Mouse (Mus musculus) T-helper 2 cell (primary cell): ENCODE data around the gene Slc39a11.

Source experiments
- in situ Hi-C: fragments of 300-600 bp; cut with MboI, MseI; formaldehyde crosslinking; loops from one replicate; pipeline ENCODE4 v1.15.1; 2025; ENCODE audit warnings: high pct_unique_total_duplicates

Slc39a11 gene

GRCm38 (mm10) chr11:113512150-113512549 lies 137.7 kb downstream of the Slc39a11 start:
- in situ Hi-C loops, result no loop called here

DNA sequence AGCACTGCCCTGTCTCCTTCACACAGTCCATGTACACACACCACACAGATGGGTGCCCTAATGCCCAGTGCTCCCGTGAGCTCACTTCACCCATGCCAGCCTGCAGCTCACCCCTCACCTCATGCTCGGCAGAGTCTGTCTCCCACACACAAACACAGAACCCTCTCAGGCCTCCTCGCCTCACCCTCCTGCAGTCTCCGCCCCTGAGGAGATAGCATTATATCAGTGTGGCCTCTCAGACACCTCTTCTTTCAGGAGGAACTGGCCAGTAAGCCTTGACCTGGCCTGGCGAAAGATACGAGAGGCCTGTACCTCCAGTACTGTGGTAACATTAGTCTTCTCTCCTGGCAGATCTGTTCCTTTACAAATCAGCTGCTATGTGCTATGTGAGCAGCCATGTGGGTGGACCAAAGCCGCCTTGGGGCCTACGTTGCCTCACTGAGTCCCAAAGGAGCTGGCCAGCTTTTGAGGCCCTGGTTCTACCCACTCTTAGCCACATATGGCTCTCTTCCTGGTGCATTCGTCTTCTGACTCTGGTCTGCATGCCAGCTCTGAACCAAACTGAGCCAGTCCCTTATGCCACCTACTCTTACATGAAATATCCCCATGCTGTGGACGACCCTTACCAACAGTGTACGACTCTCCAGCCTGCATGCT lies 138.8 kb downstream of the Slc39a11 start:
- in situ Hi-C loops, result no loop called here

- in situ Hi-C loops, result no loop called here
Observed at GRCm38 (mm10) chr11:113510249-113510648, 139.6 kb downstream of the Slc39a11 start.

DNA sequence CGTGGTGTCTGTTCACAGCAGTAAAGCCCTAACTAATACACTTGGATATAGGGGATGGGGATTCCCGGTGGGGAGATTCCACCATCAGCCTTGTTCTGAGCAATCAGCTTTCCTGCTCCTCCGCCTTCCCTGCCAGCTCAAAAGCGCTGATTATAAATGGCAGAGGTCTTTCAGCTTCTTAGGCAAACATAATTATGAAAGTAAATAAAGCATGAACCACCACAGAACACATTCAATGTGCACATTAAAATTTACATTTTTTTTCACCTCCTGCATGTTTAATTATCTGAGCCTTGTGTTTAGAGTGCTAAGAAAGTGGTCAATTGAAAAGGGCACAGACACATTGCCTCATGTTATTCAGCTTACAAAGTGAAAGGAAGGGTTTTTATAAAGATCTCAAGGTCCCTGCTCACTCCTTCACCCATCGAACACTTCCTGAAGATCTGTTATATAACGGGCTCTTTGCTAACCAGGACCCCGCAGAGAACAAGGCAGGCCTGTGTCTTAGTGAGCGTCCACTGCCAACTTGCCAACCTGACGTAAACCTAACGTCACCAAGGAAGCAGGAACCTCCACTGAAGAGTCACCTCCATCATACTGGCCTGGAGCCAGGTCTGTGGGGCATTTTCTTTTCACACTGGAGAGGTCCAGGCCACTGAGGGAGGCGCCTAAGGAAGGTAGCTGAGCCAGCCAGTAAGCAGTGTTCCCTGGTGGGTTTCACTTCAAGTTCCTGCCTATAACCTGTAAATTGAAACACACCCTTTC lies 142.0 kb downstream of the Slc39a11 start:
- in situ Hi-C loops, result no loop called here

GRCm38 (mm10) chr11:113505551-113506160 lies 144.2 kb downstream of the Slc39a11 start:
- in situ Hi-C loops, result no loop called here

DNA sequence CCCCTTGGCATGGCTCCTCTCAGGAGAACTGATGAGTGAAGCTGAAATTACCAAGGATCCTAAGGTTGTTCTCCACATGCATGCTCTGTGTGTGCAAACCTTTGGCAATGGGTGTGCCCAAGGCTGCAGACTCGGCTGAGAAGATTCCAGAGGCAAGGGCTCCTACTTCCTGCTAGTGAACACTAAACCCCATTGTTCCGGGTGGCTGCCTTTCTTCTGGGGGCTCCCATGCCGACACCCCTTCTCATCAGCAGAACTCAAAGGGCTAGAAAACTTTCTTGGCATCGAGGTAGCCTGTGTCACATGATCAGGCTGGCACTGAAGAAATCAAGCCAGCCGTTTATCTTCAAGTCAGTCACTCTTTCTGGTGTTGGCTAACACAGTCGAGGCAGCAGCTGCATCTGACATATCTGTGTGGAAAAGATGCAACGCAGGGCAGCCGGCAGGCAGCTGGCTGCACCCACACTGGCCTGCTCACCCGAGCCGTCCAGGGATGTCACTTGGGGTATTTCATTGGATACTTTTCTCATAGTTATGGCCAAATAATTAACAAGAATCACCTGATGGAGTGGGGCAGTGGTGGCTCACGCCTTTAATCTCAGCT lies 145.3 kb downstream of the Slc39a11 start:
- in situ Hi-C loops, result loop anchor here (5.0 kb wide), 1 partner anchor 103 kb away; no protein-coding TSS in a partner anchor

DNA sequence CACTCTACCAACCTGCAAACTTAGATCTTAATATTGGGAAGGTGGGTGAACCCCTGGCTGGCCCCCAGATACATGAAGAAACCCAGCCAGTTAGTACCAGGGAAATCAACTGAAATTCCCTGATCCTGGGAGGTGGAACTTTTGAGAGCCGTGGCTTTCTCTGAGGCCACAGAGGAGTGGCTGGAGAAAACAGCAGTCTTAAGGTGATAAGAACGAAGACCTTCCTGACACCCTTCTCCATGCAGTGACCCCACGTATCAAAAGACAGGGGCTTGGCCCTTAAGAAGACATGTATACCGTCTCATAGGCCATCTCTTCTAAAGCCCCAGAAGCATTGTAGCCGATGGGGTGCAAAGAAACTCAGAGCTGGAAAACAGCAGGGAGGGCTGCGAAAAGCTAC lies 146.9 kb downstream of the Slc39a11 start:
- in situ Hi-C loops, result loop anchor here (5.0 kb wide), 1 partner anchor 104 kb away; no protein-coding TSS in a partner anchor

- in situ Hi-C loops, result loop anchor here (5.0 kb wide), 1 partner anchor 107 kb away; no protein-coding TSS in a partner anchor
Observed at GRCm38 (mm10) chr11:113500631-113501305, 149.1 kb downstream of the Slc39a11 start.

DNA sequence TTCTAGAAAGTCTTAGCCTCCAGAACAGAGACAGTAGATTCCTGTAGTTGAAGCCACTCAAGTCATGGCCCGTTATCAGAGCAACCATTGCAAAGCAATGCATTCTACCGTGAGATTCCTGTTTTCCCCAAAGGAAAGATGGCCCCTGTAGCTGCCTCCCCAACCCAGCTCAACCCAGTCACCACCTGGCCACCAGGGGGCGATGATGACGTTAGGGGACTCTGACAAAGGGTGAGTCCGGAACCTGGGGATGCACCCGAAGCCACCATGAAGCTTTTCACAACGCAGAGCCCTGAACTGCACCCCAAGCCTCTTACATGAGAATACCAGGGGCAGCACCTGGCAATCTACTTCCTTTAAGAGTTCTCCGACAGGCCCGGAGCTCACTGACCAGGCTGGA lies 151.0 kb downstream of the Slc39a11 start:
- in situ Hi-C loops, result loop anchor here (10.0 kb wide), 1 partner anchor 334 kb away; no protein-coding TSS in a partner anchor

- in situ Hi-C loops, result loop anchor here (10.0 kb wide), 1 partner anchor 329 kb away; no protein-coding TSS in a partner anchor
Observed at GRCm38 (mm10) chr11:113494021-113494546, 155.8 kb downstream of the Slc39a11 start.

- in situ Hi-C loops, result loop anchor here (10.0 kb wide), 1 partner anchor 326 kb away; no protein-coding TSS in a partner anchor
Observed at GRCm38 (mm10) chr11:113490530-113491520, 159.1 kb downstream of the Slc39a11 start.

DNA sequence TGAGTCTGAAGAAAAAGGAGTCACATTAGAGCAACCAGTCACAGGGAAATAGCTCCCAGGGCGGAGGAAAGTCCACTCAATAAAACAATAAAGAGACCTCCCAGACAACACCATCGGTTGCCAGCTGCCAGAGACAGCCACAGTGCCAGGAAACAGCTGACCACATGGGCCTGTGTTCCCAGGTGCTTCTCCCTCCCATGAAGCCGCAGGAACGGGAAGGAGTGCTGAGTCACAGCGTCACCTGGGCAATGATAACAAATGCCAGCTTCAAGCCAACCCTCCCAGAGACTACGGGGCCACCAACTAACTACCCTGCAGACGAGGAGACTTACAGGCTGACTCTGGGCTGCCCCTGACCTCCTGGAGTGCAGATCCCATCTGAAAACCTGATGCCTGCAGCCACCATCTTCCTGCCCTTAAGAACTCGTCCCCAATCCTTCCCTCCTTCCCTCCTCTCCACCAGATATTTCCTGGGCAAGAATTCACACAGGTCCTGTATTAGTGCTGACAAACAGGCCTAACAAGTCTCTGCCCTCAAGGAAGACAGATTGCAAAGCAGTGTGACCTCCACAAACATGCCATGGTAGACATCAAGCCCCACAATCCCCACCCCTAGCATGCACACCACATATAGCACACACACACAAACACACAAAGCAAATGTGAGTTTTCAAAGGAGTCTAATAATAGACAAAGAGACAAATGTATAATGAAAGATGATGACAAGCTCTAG lies 162.1 kb downstream of the Slc39a11 start:
- in situ Hi-C loops, result no loop called here

GRCm38 (mm10) chr11:113484037-113484436 lies 165.8 kb downstream of the Slc39a11 start:
- in situ Hi-C loops, result no loop called here

DNA sequence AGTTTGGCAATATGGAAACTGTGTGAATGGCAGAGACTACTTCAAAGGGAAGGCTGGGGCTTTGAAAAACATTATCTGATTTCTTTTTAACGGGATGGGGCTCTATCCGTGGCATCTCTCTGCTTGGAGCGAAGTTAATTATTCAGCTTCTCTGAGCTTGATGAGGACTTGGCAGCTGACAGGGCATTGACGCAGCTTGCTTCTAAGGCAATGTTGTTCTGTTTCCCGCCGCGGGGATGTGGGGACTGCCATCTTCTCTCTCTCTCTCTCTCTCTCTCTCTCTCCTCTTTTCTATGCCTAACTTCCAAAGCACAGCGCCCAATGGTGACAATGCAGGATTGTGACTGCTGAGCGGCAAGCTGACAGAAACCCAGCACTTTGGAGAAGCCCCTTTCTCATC lies 172.3 kb downstream of the Slc39a11 start:
- in situ Hi-C loops, result no loop called here

DNA sequence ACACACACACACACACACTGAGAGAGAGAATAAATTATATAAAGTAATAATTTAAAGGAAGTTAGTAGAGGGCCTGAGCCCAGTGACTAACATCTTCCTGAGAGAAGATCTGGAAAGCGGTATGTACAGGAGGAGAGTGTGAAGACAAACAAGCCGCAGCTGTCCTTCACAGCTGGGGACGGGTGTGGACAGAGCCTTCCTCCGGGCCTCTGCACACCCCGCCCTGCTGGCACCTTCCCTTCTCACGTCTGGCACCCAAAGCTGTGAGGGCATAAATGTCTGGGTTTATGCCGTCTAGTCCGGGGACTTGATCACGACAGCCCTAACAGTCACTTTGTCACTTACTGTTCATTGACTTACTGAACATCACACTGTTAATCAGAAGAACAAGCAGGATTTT lies 173.2 kb downstream of the Slc39a11 start:
- in situ Hi-C loops, result no loop called here

- in situ Hi-C loops, result no loop called here
Observed at GRCm38 (mm10) chr11:113475491-113475890, 174.4 kb downstream of the Slc39a11 start.

DNA sequence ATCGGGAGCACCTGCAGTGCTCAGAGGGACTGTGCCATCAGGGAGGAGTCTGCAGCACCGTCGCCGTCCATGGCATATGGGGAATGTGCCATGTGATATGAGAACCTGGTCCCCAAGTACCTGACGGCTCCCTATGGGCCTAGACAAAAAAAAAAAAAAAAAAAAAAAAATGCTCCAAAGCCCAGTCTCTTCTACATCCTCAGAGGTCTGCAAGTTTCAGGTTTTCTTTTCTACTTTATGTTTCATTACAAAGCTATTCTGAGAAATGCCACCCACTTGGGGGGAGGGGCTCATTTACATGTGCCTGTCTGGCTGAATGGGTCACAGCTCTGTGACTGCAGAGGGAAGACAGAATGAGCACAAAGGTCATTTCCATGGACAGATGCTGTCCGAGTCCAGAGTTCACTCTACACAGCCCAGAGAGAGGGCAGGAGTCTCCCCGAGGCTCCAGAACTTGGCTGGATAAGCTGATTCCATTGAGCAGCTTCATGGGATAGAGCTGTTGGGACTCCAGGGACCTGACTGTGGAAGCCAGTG lies 175.8 kb downstream of the Slc39a11 start:
- in situ Hi-C loops, result loop anchor here (5.0 kb wide), 1 partner anchor 52 kb away; no protein-coding TSS in a partner anchor

GRCm38 (mm10) chr11:113471936-113472335 lies 177.9 kb downstream of the Slc39a11 start:
- in situ Hi-C loops, result loop anchor here (5.0 kb wide), 1 partner anchor 50 kb away; no protein-coding TSS in a partner anchor
